Mouse (Mus musculus) forebrain, embryonic 11.5 days (tissue): Measurements from ENCODE around the gene Cops4. TPM values are rescaled to one million over a fixed set of nuclear protein-coding genes. Genes with fewer than 3 reads are reported as not detected.

ENCODE experiments used
- ATAC-seq: fragments of 200-750 bp; cut with Nextera tagmentation; replicated peaks from 2 replicates; pipeline ENCODE4 v1.8.0; 2017; ENCODE audit warnings: moderate TSS enrichment; ENCODE audit not compliant: low FRiP score
- DNase-seq: peaks from one replicate; pipeline ENCODE4 v3.0.0-alpha.2; 2017; ENCODE audit warnings: low spot score
- H3K27ac ChIP-seq: fragments of 300-500 bp; sonication (generic); 2 replicates; pipeline ENCODE4 v1.5.1; 2014; ENCODE audit warnings: low read depth, low read length
- H3K27me3 ChIP-seq: fragments of 300-500 bp; sonication (generic); 2 replicates; pipeline ENCODE4 v1.6.1; 2014; ENCODE audit warnings: mild to moderate bottlenecking, low read length, mixed read lengths; ENCODE audit not compliant: control insufficient read depth, insufficient read depth
- H3K36me3 ChIP-seq: fragments of 300-500 bp; sonication (generic); 2 replicates; pipeline ENCODE4 v1.6.1; 2014; ENCODE audit warnings: mild to moderate bottlenecking, low read length, moderate library complexity, mixed read lengths; ENCODE audit not compliant: control insufficient read depth, insufficient read depth
- H3K4me1 ChIP-seq: fragments of 300-500 bp; sonication (generic); replicated peaks from 2 replicates; pipeline ENCODE4 v1.6.1; 2014; ENCODE audit warnings: low read length, mixed read lengths; ENCODE audit not compliant: control insufficient read depth, insufficient read depth
- H3K4me2 ChIP-seq: fragments of 300-500 bp; sonication (generic); 2 replicates; pipeline ENCODE4 v1.6.1; 2014; ENCODE audit warnings: low read depth, mild to moderate bottlenecking, low read length, moderate library complexity, mixed read lengths; ENCODE audit not compliant: severe bottlenecking
- H3K4me3 ChIP-seq: fragments of 300-500 bp; sonication (generic); 2 replicates; pipeline ENCODE4 v1.5.1; 2014; ENCODE audit warnings: low read depth, low read length
- H3K9ac ChIP-seq: fragments of 300-500 bp; sonication (generic); 2 replicates; pipeline ENCODE4 v1.6.1; 2014; ENCODE audit warnings: low read length
- H3K9me3 ChIP-seq: fragments of 300-500 bp; sonication (generic); 2 replicates; pipeline ENCODE4 v1.6.1; 2016; ENCODE audit warnings: low read length, mixed read lengths; ENCODE audit not compliant: control insufficient read depth
- WGBS: fragments of 180-500 bp; shearing (Covaris S2); extraction: QIAGEN DNeasy Blood & Tissue Kit; methylation state at CpG from one replicate; pipeline ENCODE4 v1.1.7; 2014; 5-methylcytosine and 5-hydroxymethylcytosine counted together
- polyA plus RNA-seq: library from polyadenylated mRNA; unstranded; fragments of >200 nt; fragmentation: Nextera tagmentation; extraction: Ambion mirVana; gene quantifications from 2 replicates; pipeline ENCODE4 v1.2.1, GENCODE M21; 2014

The Cops4 gene
- polyA plus RNA-seq, 1 experiment from 2014 or later, result 231 TPM

DNA sequence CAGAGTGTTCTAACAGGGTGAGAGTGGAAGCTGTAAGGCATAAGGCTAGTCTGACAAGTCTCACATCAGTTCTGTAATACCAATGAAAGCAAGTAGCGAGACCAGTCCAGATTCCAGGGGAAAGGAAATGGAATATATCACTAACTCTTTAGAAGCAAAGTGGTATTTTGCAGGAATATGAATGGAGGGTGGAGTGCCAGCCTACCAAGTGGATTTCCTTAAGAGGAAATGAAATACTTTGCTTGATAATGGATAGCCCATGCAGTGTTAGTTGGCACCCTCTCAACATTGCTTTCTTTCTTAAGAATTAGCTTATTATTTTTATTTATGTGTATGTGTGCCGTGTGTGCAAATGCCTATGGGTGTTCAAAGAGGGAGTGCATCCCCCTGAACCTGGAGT, 2.1 kb downstream of the Cops4 start:
- WGBS, result 100% methylated on average over 2 of the region's 2 CpGs
- no peak overlapping the region for H3K9ac ChIP-seq
- no peak for ATAC-seq

DNA sequence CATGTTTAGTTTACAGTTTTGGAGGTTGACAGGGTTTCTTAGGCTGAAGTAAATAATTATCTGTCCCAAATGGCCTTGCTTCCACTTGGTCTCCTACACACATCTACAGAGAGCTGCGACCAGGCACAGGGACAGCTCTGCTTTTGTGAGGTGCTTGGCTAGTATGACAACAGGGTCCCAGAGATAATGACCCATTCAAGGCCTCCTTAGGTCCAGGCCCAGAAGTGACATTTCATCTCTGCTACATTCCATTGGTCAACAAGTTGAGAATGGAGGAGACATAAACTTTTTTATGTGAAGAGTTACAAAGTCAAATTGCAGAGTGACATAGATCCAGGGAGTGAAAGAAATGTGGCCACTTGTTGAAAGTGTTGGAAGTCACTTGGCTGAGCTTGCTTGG, 5.2 kb downstream of the Cops4 start:
- no peaks in the 10 kb centered on the region for H3K27me3 ChIP-seq
- ATAC-seq (no peak), DNase-seq (no peak)
- H3K36me3 ChIP-seq, result no peaks in the 10 kb centered on the region
- H3K27ac ChIP-seq, result no peak overlapping the region
- H3K4me2 ChIP-seq, result no peak overlapping the region
- H3K9ac ChIP-seq, result no peak overlapping the region
- no peaks in the 10 kb centered on the region for H3K9me3 ChIP-seq
- WGBS, result 97% methylated on average over 1 of the region's 1 CpGs
- no peak overlapping the region for H3K4me3 ChIP-seq
- peaks cover 4% of the 10 kb centered on the region; the same call in 1 of the 2 replicates for H3K4me1 ChIP-seq

More for the DNA sequence above, 2.1 kb downstream of the Cops4 start:
- Histone ChIP-seq H3K4me3 (no peak overlapping the region), H3K4me1 (peaks cover 7% of the 10 kb centered on the region; the same call in 1 of the 2 replicates), H3K9me3 (no peaks in the 10 kb centered on the region), H3K27me3 (no peaks in the 10 kb centered on the region), H3K36me3 (no peaks in the 10 kb centered on the region), H3K4me2 (no peak overlapping the region), H3K27ac (no peak overlapping the region)
- DNase-seq, result no peak

DNA sequence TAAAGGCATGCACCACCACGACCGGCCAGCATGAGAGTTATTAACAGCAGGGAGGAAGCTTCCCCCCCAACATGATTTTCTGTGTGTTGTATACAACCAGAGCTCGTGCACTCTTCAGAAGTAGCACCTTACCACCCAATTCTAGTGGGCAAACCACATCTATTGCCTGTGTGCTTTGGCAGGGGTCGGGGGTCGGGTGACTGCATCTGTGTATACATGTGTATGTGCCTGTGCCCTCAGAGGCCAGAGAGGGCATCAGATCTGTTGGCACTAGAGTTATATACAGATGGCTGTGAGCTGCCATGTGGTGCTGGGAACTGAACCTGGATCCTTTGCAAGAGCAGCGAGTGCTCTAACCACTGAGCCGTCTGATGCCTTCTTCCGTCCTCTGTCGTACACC, 6.8 kb downstream of the Cops4 start:
- Histone ChIP-seq H3K9me3 (no peaks in the 10 kb centered on the region), H3K27ac (no peak overlapping the region), H3K4me3 (no peak overlapping the region), H3K4me2 (no peak overlapping the region), H3K4me1 (peaks cover under 1% of the 10 kb centered on the region; the same call in 1 of the 2 replicates), H3K36me3 (no peaks in the 10 kb centered on the region), H3K9ac (no peak overlapping the region), H3K27me3 (no peaks in the 10 kb centered on the region)
- ATAC-seq (no peak), DNase-seq (no peak)
- WGBS, result 96% methylated on average over 9 of the region's 9 CpGs

DNA sequence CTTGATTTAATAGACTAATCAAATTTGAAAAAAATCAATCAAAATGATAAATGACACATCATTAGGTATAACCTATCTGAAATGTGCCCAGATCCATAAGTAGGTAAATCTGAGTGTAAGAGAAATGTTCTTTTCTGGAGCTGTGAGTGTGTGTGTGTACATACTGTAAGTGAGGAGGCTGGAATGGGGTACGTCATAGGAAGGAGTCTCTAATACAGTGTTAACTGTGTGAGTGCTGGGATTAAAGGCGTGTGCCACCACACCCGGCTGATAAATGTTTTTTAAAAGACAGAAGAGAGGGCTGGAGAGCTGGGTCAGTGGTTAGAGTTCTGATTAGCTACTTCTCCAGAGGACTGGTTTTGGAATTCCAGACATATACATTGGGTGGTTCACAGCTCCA, 7.5 kb downstream of the Cops4 start:
- no peaks in the 10 kb centered on the region; the same call in 1 of the 2 replicates for H3K36me3 ChIP-seq
- DNase-seq (no peak), ATAC-seq (no peak)
- 83% methylated on average over 3 of the region's 3 CpGs for WGBS
- H3K4me3 ChIP-seq, result no peak overlapping the region
- H3K4me1 ChIP-seq, result no peaks in the 10 kb centered on the region
- no peak overlapping the region for H3K4me2 ChIP-seq
- no peaks in the 10 kb centered on the region for H3K27me3 ChIP-seq
- H3K27ac ChIP-seq, result no peak overlapping the region
- no peak overlapping the region for H3K9ac ChIP-seq
- H3K9me3 ChIP-seq, result no peaks in the 10 kb centered on the region

DNA sequence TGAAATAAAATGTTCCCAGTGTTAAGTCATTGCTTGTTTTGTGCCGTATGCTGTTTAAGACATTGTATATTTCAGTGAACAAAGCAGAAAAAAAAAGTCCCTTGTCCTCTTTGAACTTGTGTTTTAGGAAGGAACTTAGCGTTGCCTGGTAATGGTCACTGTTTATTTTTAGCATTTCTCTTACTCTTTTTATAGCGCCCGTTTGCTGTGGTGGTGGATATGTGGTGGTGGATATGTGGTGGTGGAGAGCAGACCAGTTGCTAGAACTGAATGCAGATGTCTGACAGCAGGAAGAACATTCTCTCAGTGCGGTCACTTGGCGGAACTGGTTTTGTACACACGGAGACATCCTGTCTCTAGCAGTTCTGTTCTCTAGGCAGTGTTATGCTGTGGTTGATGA, 8.1 kb downstream of the Cops4 start:
- no peaks in the 10 kb centered on the region for H3K27me3 ChIP-seq
- H3K4me1 ChIP-seq, result no peaks in the 10 kb centered on the region
- no peaks in the 10 kb centered on the region for H3K9me3 ChIP-seq
- H3K36me3 ChIP-seq, result peaks cover 4% of the 10 kb centered on the region; the same call in 1 of the 2 replicates
- H3K9ac ChIP-seq, result no peak overlapping the region
- DNase-seq, result no peak
- no peak for ATAC-seq
- no peak overlapping the region for H3K27ac ChIP-seq
- WGBS, result 92% methylated on average over 7 of the region's 7 CpGs
- H3K4me3 ChIP-seq, result no peak overlapping the region
- H3K4me2 ChIP-seq, result no peak overlapping the region

DNA sequence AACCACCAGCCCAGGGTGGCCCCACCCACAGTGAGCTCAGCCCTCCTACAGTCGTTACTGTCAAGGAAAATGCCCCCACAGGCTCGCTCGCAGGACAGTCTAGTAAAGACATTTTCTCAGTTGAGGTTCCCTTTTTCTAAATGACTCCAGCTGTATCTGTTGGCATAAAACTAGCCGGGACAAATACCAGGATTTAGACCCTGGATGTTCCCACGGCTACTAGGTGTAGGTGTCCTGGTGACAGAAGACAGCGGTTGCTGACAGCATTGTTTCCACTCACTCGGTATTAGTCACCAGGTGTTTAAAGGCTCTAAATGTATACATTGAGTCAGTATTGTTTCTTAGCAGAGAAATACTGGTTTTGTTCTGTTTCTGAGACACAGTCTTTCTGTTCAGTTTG, 17.7 kb downstream of the Cops4 start:
- H3K4me1 ChIP-seq, result no peaks in the 10 kb centered on the region
- H3K9me3 ChIP-seq, result no peaks in the 10 kb centered on the region
- no peak overlapping the region for H3K27ac ChIP-seq
- H3K4me3 ChIP-seq, result no peak overlapping the region
- no peak for ATAC-seq
- no peaks in the 10 kb centered on the region for H3K27me3 ChIP-seq
- H3K4me2 ChIP-seq, result no peak overlapping the region
- 90% methylated on average over 7 of the region's 7 CpGs for WGBS
- no peak overlapping the region for H3K9ac ChIP-seq
- H3K36me3 ChIP-seq, result peaks cover 7% of the 10 kb centered on the region
- no peak for DNase-seq

DNA sequence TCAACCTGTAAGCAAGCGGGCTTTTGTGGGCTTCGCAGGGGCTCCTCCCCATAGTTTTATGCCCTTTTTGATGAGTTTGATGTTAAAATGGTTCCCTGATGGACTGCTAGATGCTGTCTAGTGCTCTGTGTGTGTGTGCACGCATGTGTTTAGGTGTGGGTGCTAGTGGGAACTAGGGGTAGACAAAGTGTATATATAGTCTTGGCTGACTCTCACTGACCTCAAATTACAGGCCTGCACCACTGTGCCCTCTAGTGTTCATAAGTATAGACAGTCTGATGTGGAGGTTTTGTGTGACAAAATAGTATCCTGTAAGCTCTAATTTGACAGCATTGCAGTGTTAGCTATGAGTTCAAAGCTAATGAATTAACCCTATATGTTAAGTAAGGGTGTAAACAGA, 18.5 kb downstream of the Cops4 start:
- WGBS, result 90% methylated on average over 3 of the region's 3 CpGs
- no peaks in the 10 kb centered on the region for H3K27me3 ChIP-seq

DNA sequence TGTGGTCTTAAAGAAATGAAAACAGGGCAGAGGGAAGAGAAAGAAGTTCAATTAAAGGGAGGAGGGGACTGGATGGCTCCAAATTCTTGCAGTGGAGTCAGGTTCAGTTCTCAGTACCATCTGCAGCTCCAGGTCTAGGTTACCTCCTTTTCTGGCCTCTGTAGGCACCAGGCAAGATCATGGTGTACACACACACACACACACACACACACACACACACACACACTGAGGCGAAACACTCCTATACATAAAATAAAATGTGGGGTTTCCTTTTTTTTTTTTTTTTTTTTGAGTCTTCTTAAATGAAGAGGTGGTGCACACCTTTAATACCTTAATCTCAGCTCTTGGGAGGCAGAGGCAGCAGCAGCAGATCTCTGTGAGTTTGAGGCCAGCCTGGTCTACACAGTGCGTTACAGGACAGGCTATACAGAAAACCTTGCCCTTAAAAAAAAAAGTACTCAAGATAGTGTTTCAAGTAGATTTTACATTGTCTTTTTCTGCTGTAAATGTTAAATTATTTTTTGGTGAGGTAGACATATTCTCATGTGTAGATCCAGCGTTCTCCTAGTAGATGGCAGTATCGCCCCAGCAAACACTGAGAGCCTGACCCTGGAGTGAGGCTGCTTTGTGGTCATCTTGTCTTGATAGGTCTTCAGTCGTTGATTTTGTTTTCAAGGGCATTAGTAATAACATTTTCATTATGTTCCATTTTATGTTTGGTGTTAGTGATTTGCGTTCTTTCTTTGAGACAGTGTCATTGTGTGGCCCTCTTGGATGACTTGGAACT, 28.4 kb downstream of the Cops4 start:
- no peak overlapping the region for H3K27ac ChIP-seq
- peaks cover 8% of the 10 kb centered on the region; the same call in 1 of the 2 replicates for H3K36me3 ChIP-seq
- H3K9me3 ChIP-seq, result no peaks in the 10 kb centered on the region
- no peak for DNase-seq
- H3K27me3 ChIP-seq, result no peaks in the 10 kb centered on the region
- H3K9ac ChIP-seq, result no peak overlapping the region
- no peak for ATAC-seq
- WGBS, result 91% methylated on average over 6 of the region's 6 CpGs
- H3K4me2 ChIP-seq, result no peak overlapping the region
- H3K4me3 ChIP-seq, result no peak overlapping the region
- H3K4me1 ChIP-seq, result no peaks in the 10 kb centered on the region

More for the DNA sequence above, 18.5 kb downstream of the Cops4 start:
- peaks cover 4% of the 10 kb centered on the region for H3K36me3 ChIP-seq
- H3K4me3 ChIP-seq, result no peak overlapping the region
- DNase-seq (no peak), ATAC-seq (no peak)
- no peak overlapping the region for H3K9ac ChIP-seq
- H3K9me3 ChIP-seq, result no peaks in the 10 kb centered on the region
- H3K4me1 ChIP-seq, result no peaks in the 10 kb centered on the region
- H3K27ac ChIP-seq, result no peak overlapping the region
- no peak overlapping the region for H3K4me2 ChIP-seq

DNA sequence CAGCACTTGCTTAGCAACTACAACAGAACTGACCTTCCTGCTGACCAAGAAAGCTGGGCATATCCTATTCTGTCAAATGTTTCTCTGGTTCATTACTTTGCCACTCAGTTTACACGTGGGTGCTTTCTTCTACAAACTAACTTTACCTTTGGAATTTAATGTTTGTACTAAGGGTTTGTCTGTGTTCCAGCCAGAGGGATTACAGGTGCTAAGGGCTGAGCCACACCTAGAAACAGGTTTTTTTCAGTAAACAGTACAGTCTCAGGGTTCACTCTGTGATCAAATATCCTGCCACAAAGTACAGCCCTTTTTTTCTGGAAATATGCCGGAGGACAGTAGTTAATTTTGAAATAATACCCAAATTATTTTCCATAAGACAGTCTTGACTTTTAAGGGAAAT, 30.1 kb downstream of the Cops4 start:
- H3K4me3 ChIP-seq, result no peak overlapping the region
- no peak overlapping the region for H3K4me2 ChIP-seq
- no peaks in the 10 kb centered on the region for H3K27me3 ChIP-seq
- DNase-seq (no peak), ATAC-seq (no peak)
- H3K27ac ChIP-seq, result no peak overlapping the region
- no peak overlapping the region for H3K9ac ChIP-seq
- peaks cover 8% of the 10 kb centered on the region; the same call in 1 of the 2 replicates for H3K36me3 ChIP-seq
- H3K9me3 ChIP-seq, result no peaks in the 10 kb centered on the region
- 89% methylated on average over 2 of the region's 2 CpGs for WGBS
- no peaks in the 10 kb centered on the region for H3K4me1 ChIP-seq
